Mouse (Mus musculus): ENCODE data around the gene Stat6.

Stat6 gene

GRCm38 (mm10) chr10:127669170-127669569 lies 26.4 kb downstream of the Stat6 start:
- CTCF ChIA-PET, result interaction anchor here in 3 of 4 experiments (0.8 to 2.6 kb wide), 10 partner anchors 8 to 339 kb away, joined by 3 to 14 read pairs (median 4); partner anchors contain the start of genes Stat6 (in 2 of the 3) and Zbtb39 (in 1 of the 3)
- POLR2A ChIA-PET, result interaction anchor here in 2 of 4 experiments (1.5 to 2.2 kb wide), 9 partner anchors 8 to 742 kb away, joined by 3 to 17 read pairs (median 11); partner anchors contain the start of genes Nabp2 (in 1 of the 2) and Rnf41 (in 1 of the 2)

- ChIA-PET CTCF (interaction anchor here (0.5 to 2.6 kb wide), 22 partner anchors 14 to 1051 kb away, joined by 3 to 14 read pairs (median 4); partner anchors contain the start of genes Stat6 (in 4 of the 4), Lrp1 (in 1 of the 4) and Zbtb39 (in 1 of the 4)), POLR2A (interaction anchor here in 3 of 4 experiments (0.7 to 2.6 kb wide), 11 partner anchors 8 to 375 kb away, joined by 3 to 11 read pairs (median 5); partner anchors contain the start of gene Stat6 (in 1 of the 3))
Observed at GRCm38 (mm10) chr10:127670185-127670584, 27.4 kb downstream of the Stat6 start.

GRCm38 (mm10) chr10:127671276-127671675 lies 28.5 kb downstream of the Stat6 start:
- CTCF ChIA-PET, result interaction anchor here (0.5 to 2.6 kb wide), 24 partner anchors 9 to 1056 kb away, joined by 3 to 14 read pairs (median 4); partner anchors contain the start of genes Stat6 (in 3 of the 4) and Zbtb39 (in 1 of the 4)
- POLR2A ChIA-PET, result interaction anchor here in 2 of 4 experiments (0.6 to 2.6 kb wide), 13 partner anchors 9 to 266 kb away, joined by 3 to 9 read pairs (median 4); partner anchors contain the start of gene Stat6 (in 1 of the 2)

DNA sequence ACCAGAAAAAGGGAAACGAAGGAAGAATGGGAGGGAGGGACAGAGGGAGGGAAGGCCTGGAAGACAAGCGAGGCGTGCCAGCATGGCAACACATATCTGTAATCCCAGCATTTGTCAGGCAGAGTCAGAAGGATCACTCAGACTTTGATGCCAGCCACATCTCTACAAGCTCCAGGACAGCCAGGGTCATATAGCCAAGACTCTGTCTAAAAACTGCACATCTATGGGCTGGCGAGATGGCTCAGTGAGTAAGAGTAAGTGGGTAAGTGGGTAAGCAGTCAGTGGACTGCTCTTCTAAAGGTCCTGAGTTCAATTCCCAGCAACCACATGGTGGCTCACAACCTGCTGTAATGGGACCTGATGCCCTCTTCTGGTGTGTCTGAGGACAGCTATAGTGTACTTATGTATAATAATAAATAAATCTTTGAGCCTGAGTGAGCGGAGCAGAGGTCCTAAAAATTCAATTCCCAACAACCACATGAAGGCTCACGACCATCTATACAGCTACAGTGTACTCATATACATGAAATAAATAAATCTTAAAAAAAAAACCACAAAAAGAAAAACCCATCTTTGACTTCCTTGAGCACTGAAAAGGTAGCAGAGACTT lies 31.4 kb downstream of the Stat6 start:
- POLR2A ChIA-PET, result no interaction called here

DNA sequence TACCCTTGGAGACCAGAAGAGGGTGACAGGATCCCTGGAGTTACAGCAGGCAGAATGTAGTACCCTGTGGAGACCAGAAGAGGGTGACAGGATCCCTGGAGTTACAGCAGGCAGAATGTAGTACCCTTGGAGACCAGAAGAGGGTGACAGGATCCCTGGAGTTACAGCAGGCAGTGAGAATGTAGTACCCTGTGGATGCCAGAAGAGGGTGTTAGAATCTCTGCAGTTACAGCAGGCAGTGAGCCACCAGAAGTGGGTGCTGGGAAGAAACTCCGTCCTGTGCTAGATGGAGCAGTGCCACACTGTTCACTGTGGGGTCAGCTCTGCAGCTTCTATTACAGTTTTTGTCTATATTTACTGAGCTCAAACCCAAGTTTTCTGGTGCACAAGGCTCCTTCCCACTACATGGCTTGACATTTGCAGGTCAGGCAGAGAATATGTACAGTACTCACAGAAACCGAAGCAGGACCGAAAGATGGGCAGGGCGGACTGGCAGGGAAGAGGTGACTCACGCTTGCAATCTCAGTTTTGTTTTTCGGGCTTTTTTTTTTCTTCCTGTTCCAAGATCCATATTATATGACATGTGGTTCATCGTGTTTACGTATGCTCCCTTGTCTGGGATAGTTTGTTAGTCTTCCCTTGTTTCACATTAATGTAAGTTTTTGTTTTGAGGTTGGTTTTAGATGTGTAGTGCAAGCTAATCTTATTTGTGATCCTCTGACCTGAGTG lies 32.2 kb downstream of the Stat6 start:
- CTCF ChIA-PET, result interaction anchor here in 3 of 4 experiments (0.8 to 3.5 kb wide), 7 partner anchors 33 to 70 kb away, joined by 3 to 15 read pairs (median 4); partner anchors contain the start of gene Stat6 (in 2 of the 3)
- POLR2A ChIA-PET, result interaction anchor here in 3 of 4 experiments (0.6 to 2.8 kb wide), 9 partner anchors 8 to 363 kb away, joined by 3 to 13 read pairs (median 6); partner anchors contain the start of gene Nemp1 (in 1 of the 3)

More for the DNA sequence above, 31.4 kb downstream of the Stat6 start:
- CTCF ChIA-PET, result interaction anchor here in 1 of 4 experiments (0.8 to 1.3 kb wide), 3 partner anchors 61 to 70 kb away, joined by 3 to 4 read pairs (median 3); no protein-coding TSS in a partner anchor

- CTCF ChIA-PET, result interaction anchor here (0.5 to 3.5 kb wide), 33 partner anchors 10 to 686 kb away, joined by 3 to 15 read pairs (median 4); partner anchors contain the start of genes Stat6 (in 2 of the 4) and Nemp1 (in 1 of the 4)
- POLR2A ChIA-PET, result interaction anchor here in 3 of 4 experiments (0.6 to 2.8 kb wide), 38 partner anchors 8 to 850 kb away, joined by 3 to 17 read pairs (median 4); partner anchors contain the start of genes Stat6 (in 3 of the 3), Nab2 (in 2 of the 3), Atp5b (in 1 of the 3) and Esyt1 (in 1 of the 3)
Observed at GRCm38 (mm10) chr10:127675859-127676398, 33.1 kb downstream of the Stat6 start.

DNA sequence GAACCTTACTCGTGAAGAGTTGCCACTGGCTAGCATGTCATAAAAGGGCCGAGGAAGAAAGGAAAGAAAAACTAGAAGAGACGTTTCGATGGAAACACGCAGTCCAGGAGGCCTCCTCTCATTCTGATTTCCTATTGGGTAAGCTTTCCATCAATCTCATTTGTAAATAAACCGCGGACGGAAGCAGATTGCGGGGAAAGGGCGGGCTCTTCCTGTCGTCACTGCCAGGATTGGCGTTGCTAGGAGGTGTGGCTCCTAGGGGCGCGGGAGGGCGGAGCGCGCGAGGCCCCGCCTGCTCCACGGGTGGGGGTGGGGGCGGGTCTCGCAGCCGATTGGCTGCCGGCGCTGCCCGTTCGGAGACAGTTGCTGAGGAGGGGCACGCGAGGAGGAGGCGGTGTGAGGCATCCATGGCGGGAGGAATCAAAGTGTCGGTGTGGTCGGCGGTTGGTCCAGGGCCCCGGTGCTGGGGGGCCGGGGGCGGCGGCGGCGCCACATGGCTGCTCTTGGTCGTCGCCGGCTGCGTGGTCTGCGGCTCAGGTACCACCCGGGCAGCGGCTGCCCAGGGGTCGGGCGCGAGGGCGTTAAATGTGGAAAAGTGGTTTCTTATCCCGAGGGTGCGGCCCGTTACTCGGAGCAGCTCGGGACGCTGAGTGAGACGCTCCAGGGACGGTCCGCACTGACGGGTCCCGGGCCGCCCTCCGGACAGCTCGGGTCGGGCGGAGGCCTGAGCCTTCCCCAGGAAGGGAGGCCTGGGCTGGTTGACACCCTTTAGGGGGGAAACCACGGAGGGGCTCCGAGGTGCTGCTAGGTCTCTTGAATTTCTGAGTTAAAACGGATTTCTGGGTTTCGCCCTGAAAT lies 34.1 kb downstream of the Stat6 start:
- POLR2A ChIA-PET, result interaction anchor here in 3 of 4 experiments (0.5 to 2.8 kb wide), 36 partner anchors 9 to 726 kb away, joined by 3 to 17 read pairs (median 4); partner anchors contain the start of genes Stat6 (in 3 of the 3), Nab2 (in 2 of the 3), Atp5b (in 1 of the 3) and Lrp1 (in 1 of the 3)
- CTCF ChIA-PET, result interaction anchor here (0.5 to 3.5 kb wide), 41 partner anchors 9 to 688 kb away, joined by 3 to 15 read pairs (median 4); partner anchors contain the start of genes Stat6 (in 3 of the 4), Myo1a (in 1 of the 4), Nab2 (in 1 of the 4) and Nemp1 (in 1 of the 4)

GRCm38 (mm10) chr10:127677591-127678336 lies 35.0 kb downstream of the Stat6 start:
- POLR2A ChIA-PET, result interaction anchor here in 2 of 4 experiments (0.9 to 2.8 kb wide), 9 partner anchors 10 to 405 kb away, joined by 3 to 17 read pairs (median 8); partner anchors contain the start of genes Nab2 (in 2 of the 2) and Atp5b (in 1 of the 2)

GRCm38 (mm10) chr10:127679208-127679607 lies 36.4 kb downstream of the Stat6 start:
- CTCF ChIA-PET, result interaction anchor here in 1 of 4 experiments (0.6 kb wide), 1 partner anchor 337 kb away, joined by 3 read pairs; the partner anchor contains the start of gene Gli1

More at GRCm38 (mm10) chr10:127677591-127678336, 35.0 kb downstream of the Stat6 start:
- CTCF ChIA-PET, result interaction anchor here in 3 of 4 experiments (1.0 to 3.5 kb wide), 11 partner anchors 10 to 337 kb away, joined by 3 to 15 read pairs (median 6); partner anchors contain the start of genes Stat6 (in 2 of the 3) and Nab2 (in 1 of the 3)

DNA sequence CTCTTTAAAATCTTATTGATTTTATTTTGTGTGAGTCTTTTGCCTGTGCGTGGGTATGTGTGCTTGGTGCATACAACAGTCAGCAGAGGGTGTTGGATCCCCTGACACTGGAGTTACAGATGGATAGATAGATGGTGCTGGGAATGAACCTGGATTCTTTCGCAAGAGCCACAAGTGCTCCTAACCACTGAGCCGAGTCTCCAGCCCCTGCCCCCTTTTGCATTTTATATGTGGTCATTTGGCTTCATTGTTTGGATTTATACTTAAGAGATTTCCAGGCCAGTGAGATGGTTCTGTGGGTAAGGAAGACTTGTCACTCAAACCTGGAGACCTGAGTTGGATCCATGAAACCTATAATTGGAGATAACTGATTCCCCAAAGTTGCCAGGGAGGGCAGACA lies 37.1 kb downstream of the Stat6 start:
- CTCF ChIA-PET, result interaction anchor here in 1 of 4 experiments (0.6 kb wide), 1 partner anchor 338 kb away, joined by 3 read pairs; the partner anchor contains the start of gene Gli1
- POLR2A ChIA-PET, result no interaction called here

More at GRCm38 (mm10) chr10:127679208-127679607, 36.4 kb downstream of the Stat6 start:
- POLR2A ChIA-PET, result no interaction called here

DNA sequence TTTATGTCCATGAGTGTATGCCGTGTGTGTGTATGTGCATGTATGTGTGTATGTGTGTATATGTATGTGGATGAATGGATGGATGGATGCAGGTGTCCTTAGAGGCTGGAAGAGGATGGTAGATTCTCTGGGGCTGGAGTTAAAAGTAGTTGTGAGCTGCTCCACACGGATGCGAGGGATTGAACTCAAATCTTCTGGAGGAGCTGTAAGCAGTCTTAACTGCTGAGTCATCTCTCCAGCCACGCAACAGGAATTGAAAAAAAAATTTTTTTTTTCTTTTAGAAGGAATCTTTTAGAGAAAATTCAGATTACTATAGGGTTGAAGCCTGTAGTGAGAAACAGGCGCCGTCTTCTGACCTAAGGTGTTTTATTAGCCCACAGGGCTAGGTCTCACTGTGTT lies 40.1 kb downstream of the Stat6 start:
- POLR2A ChIA-PET, result interaction anchor here in 1 of 4 experiments (1.0 to 1.3 kb wide), 4 partner anchors 11 to 353 kb away, joined by 3 to 4 read pairs (median 4); partner anchors contain the start of gene Nab2
- CTCF ChIA-PET, result interaction anchor here in 3 of 4 experiments (0.6 to 1.0 kb wide), 3 partner anchors 8 to 56 kb away, joined by 3 to 4 read pairs (median 3); no protein-coding TSS in a partner anchor

GRCm38 (mm10) chr10:127691053-127691452 lies 48.3 kb downstream of the Stat6 start:
- POLR2A ChIA-PET, result interaction anchor here in 2 of 4 experiments (1.1 to 3.9 kb wide), 3 partner anchors 11 to 39 kb away, joined by 3 to 11 read pairs (median 4); no protein-coding TSS in a partner anchor
- CTCF ChIA-PET, result interaction anchor here in 3 of 4 experiments (0.5 to 3.9 kb wide), 16 partner anchors 8 to 318 kb away, joined by 3 to 21 read pairs (median 3); partner anchors contain the start of gene Myo1a (in 2 of the 3)

GRCm38 (mm10) chr10:127694636-127695035 lies 51.9 kb downstream of the Stat6 start:
- ChIA-PET POLR2A (no interaction called here), CTCF (interaction anchor here in 1 of 4 experiments (2.3 kb wide), 1 partner anchor 40 kb away, joined by 10 read pairs; no protein-coding TSS in a partner anchor)

- CTCF ChIA-PET, result interaction anchor here in 1 of 4 experiments (0.7 kb wide), 1 partner anchor 9 kb away, joined by 3 read pairs; the partner anchor contains the start of gene Myo1a
- POLR2A ChIA-PET, result interaction anchor here in 1 of 4 experiments (1.5 kb wide), 1 partner anchor 29 kb away, joined by 4 read pairs; the partner anchor contains the start of gene Tac2
Observed at GRCm38 (mm10) chr10:127695775-127696174, 53.0 kb downstream of the Stat6 start.

DNA sequence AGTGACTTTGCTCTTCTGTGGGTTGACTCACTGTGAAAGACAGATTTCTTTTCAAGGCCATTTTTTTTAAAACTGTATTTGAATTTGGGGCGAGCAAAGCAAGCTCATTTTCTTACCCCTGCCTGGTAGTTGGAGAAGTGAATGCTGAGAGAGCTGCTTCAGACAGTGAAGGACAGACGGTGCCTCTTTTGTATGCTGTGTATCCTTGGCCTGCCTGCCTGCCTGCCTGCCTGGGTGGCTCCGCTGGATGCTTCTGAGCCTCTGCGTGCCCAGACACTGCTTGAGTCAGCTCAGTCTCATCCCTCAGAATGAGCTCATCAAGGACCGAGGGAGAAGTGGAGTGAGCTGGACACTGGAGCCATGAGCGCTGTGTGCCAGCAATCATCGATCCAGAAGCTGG lies 56.2 kb downstream of the Stat6 start:
- POLR2A ChIA-PET, result interaction anchor here in 2 of 4 experiments (0.6 to 2.8 kb wide), 9 partner anchors 8 to 217 kb away, joined by 3 to 10 read pairs (median 3); partner anchors contain the start of gene Nab2 (in 1 of the 2)
- CTCF ChIA-PET, result interaction anchor here in 1 of 4 experiments (0.6 kb wide), 1 partner anchor 239 kb away, joined by 3 read pairs; no protein-coding TSS in a partner anchor
